Mouse (Mus musculus): Measurements from ENCODE around the gene Orc1.

Gene Orc1

DNA sequence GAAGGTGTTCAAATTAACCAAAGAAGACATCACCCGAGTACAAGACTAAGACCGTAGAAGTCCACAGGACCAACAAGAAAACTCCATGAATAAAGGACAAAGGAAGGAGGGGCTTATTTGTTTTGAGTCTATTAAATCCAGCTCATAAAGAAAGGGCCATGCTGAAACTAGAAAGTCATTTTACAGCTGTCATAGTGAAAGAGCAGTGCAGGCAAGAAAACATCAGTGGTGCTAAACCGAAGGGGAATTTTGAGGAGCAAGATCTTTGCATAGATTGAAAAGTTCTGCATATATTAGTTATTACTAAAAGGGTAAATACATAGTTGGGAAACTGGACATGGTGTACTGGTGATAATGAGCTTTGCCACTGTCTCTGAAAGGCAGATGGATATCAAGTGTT lies 58.5 kb downstream of the Orc1 start:
- DNase-seq = no peak

GRCm38 (mm10) chr4:108638752-108639151 lies 59.5 kb downstream of the Orc1 start:
- peak; percentile 3 for DNase-seq

DNA sequence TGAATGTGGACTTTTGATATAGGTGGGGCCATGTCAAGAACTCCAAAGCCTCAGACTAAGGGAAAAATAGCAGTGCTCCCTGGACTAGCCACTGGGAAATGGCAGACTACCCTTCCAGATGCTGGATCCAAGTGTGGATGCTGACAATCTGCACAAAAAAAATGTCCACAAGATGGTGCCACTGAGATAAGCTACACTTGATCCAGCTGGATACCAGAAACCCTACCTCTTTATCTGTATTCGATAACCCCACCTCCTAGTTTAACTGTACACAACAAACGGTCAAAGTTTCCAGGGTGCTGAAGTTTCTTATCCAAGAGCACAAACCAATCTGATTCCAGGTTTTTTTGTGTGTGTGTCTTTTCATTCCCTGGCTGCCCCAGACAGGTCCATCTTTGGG lies 85.2 kb downstream of the Orc1 start:
- DNase-seq = peak; percentile 30
